In genomic region chr12:112457839-112458238, GRCm38 (mm10) we compare ENCODE assay signal across 9 mouse cellular contexts. TPM values are rescaled to one million over a fixed set of nuclear protein-coding genes. Genes with fewer than 3 reads are reported as not detected.
DNase-seq lines count a peak whose midpoint lies in the region; ATAC-seq and TF ChIP-seq lines count a peak whose summit lies in the region.
"Had no signal": no experiment of that assay in that cellular context is flagged by ENCODE, and none has a peak within 500 bp of the region (broad histone marks: within the 10 kb centered on the region; RNA-seq: fewer than 3 reads in every experiment).

No protein-coding gene starts in this region.

- H3K9me3 ChIP-seq in lung, embryonic 14.5 days (ENCODE audit: low read depth, low read length), result no peaks in the 10 kb centered on the region
- H3K9me3 ChIP-seq: heart, embryonic 13.5 days had no signal

- no peaks in the 10 kb centered on the region for H3K36me3 ChIP-seq in lung, embryonic 14.5 days (ENCODE audit: insufficient read depth)
- H3K36me3 ChIP-seq: heart, embryonic 13.5 days had no signal

- peak; percentile 19 for DNase-seq in lung, embryonic 14.5 days
- DNase-seq in lung, postnatal 25 days (ENCODE audit: low spot score), result no peak
- peak; percentile 66 to 72 for DNase-seq in left cerebral cortex, adult 18-20 months (ENCODE audit: low spot score in 2 of 2)
- peak; percentile 85 to 91 for DNase-seq in right cerebral cortex, postnatal 10 days (ENCODE audit: low spot score in 2 of 2)
- no peak for DNase-seq in embryo, embryonic 11 days
- no peak for DNase-seq in thymus, postnatal 36 days
- DNase-seq in gastrocnemius, postnatal 10 days, result no peak

- no peaks in the 10 kb centered on the region for H3K27me3 ChIP-seq in lung, embryonic 14.5 days (ENCODE audit: insufficient read depth, low read length)

- TF ChIP-seq CTCF in lung, embryonic 14.5 days (IDR thresholded peaks at IDR 0.05; ENCODE audit: low read depth), result no peak

- 44% methylated on average over 4 of the region's 4 CpGs for WGBS in lung, embryonic 14.5 days

- ATAC-seq in lung, embryonic 14.5 days (ENCODE audit: insufficient read depth), result no peak
- ATAC-seq in frontal cortex, adult (ENCODE audit: low TSS enrichment), result peak; percentile 99

- no peak overlapping the region for H3K27ac ChIP-seq in lung, embryonic 14.5 days (ENCODE audit: low read depth)
- H3K27ac ChIP-seq: heart, embryonic 13.5 days had no signal

- no peak overlapping the region for H3K9ac ChIP-seq in lung, embryonic 14.5 days
- H3K9ac ChIP-seq: heart, embryonic 13.5 days had no signal

- no peak overlapping the region for H3K4me3 ChIP-seq in lung, embryonic 14.5 days (ENCODE audit: low read depth, low read length)
- H3K4me3 ChIP-seq: heart, embryonic 13.5 days had no signal

- no peak overlapping the region for H3K4me2 ChIP-seq in lung, embryonic 14.5 days
- H3K4me2 ChIP-seq: heart, embryonic 13.5 days had no signal

- H3K4me1 ChIP-seq in lung, embryonic 14.5 days (ENCODE audit: insufficient read depth), result no peaks in the 10 kb centered on the region
- H3K4me1 ChIP-seq: heart, embryonic 13.5 days had no signal

RNA-seq across cellular contexts. Expression of gene A530016L24Rik, which starts 31.4 kb away (rescaled TPM):
- polyA plus RNA-seq in lung, embryonic 14.5 days (2014; fragmentation: Nextera tagmentation; extraction: Ambion mirVana), result not detected in 2 replicates
- under 1 TPM in 1 of 2 experiments, not detected in 1; 0.21 TPM for total RNA-seq in left cerebral cortex, adult 18-20 months (2021)
- 1 to 10 TPM; 2.1 to 2.4 TPM for total RNA-seq in gastrocnemius, postnatal 10 days (2021)

RNA-seq across cellular contexts. Expression of gene Tmem179, which starts 58.7 kb away (rescaled TPM):
- 0.12 and 0.32 TPM in 2 replicates for polyA plus RNA-seq in lung, embryonic 14.5 days (2014; fragmentation: Nextera tagmentation; extraction: Ambion mirVana)
- total RNA-seq in left cerebral cortex, adult 18-20 months (2021), result 100 to 1,000 TPM; 117 to 118 TPM
- under 1 TPM; 0.20 to 0.52 TPM for total RNA-seq in gastrocnemius, postnatal 10 days (2021)

Comparison
In these comparisons a context has a peak if more than half of its experiments do, and no peak if none do; other contexts are left out.
1. DNase-seq: peak in lung, embryonic 14.5 days (single experiment), left cerebral cortex, adult 18-20 months (2 of 2) and right cerebral cortex, postnatal 10 days (2 of 2); none in lung, postnatal 25 days (single experiment), embryo, embryonic 11 days (single experiment), thymus, postnatal 36 days (0 of 2) and gastrocnemius, postnatal 10 days (single experiment).
2. RNA of gene Tmem179, which starts 58.7 kb away (total RNA-seq): 117 to 118 TPM in left cerebral cortex, adult 18-20 months; 0.20 to 0.52 TPM in gastrocnemius, postnatal 10 days; every median in the first group is over 10 times any median in the second.